Mouse (Mus musculus) forebrain, embryonic 16.5 days (tissue): ENCODE measurements around the gene Slc38a6. TPM values are rescaled to one million over a fixed set of nuclear protein-coding genes. Genes with fewer than 3 reads are reported as not detected.

Source experiments
- ATAC-seq: fragments of 200-750 bp; cut with Nextera tagmentation; 2 replicates; pipeline ENCODE4 v1.8.0; 2017; ENCODE audit warnings: mild to moderate bottlenecking, moderate library complexity
- H3K27ac ChIP-seq: fragments of 300-500 bp; sonication (generic); 2 replicates; pipeline ENCODE4 v1.5.1; 2014; ENCODE audit warnings: low read length, control low read depth
- H3K27me3 ChIP-seq: fragments of 300-500 bp; sonication (generic); replicated peaks from 2 replicates; pipeline ENCODE4 v1.6.1; 2014; ENCODE audit warnings: low read length; ENCODE audit not compliant: control insufficient read depth, insufficient read depth
- H3K36me3 ChIP-seq: fragments of 300-500 bp; sonication (generic); 2 replicates; pipeline ENCODE4 v1.6.1; 2014; ENCODE audit not compliant: control insufficient read depth, insufficient read depth
- H3K4me1 ChIP-seq: fragments of 300-500 bp; sonication (generic); replicated peaks from 2 replicates; pipeline ENCODE4 v1.6.1; 2014; ENCODE audit warnings: low read length; ENCODE audit not compliant: control insufficient read depth, insufficient read depth
- H3K4me2 ChIP-seq: fragments of 300-500 bp; sonication (generic); 2 replicates; pipeline ENCODE4 v1.6.1; 2014; ENCODE audit warnings: mild to moderate bottlenecking, low read length, control low read depth
- H3K4me3 ChIP-seq: fragments of 300-500 bp; sonication (generic); replicated peaks from 2 replicates; pipeline ENCODE4 v1.5.1; 2014; ENCODE audit warnings: mild to moderate bottlenecking, low read length, control low read depth
- H3K9ac ChIP-seq: fragments of 300-500 bp; sonication (generic); replicated peaks from 2 replicates; pipeline ENCODE4 v1.6.1; 2014; ENCODE audit warnings: low read depth, low read length, control low read depth
- H3K9me3 ChIP-seq: fragments of 300-500 bp; sonication (generic); 2 replicates; pipeline ENCODE4 v1.6.1; 2016; ENCODE audit warnings: low read length; ENCODE audit not compliant: control insufficient read depth
- WGBS: fragments of 180-500 bp; shearing (Covaris S2); extraction: QIAGEN DNeasy Blood & Tissue Kit; methylation state at CpG from one replicate; pipeline ENCODE4 v1.1.7; 2014; 5-methylcytosine and 5-hydroxymethylcytosine counted together
- polyA plus RNA-seq: library from polyadenylated mRNA; unstranded; fragments of >200 nt; fragmentation: Nextera tagmentation; extraction: Ambion mirVana; gene quantifications from 2 replicates; pipeline ENCODE4 v1.2.1, GENCODE M21; 2015

Gene Slc38a6
- polyA plus RNA-seq, 1 experiment from 2014 or later: 9.6 TPM

DNA sequence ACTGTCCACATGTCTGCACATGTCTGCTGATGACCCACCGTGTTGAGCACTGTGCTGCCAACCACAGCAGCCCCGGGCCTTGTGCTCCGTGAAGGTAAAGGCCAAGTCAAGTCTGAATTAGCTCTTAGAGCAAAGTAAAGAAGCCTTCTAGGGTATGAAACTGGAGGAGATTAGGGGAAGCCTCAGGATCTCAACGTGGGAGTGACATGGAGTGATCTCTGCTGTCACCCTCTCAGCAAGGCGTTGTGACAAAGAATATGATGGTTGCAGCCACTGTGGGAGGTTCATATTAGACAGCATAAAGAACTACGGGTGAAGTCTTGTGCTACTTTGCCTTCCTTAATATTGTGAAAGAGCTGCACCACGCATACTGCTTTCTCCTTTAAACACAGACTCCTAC, 43.7 kb downstream of the Slc38a6 start:
- WGBS: 85% methylated on average over 7 of the region's 7 CpGs
- Histone ChIP-seq H3K4me2 (no peak overlapping the region), H3K4me3 (no peak overlapping the region), H3K36me3 (no peaks in the 10 kb centered on the region), H3K9me3 (no peaks in the 10 kb centered on the region), H3K27ac (no peak overlapping the region), H3K27me3 (no peaks in the 10 kb centered on the region), H3K9ac (no peak overlapping the region), H3K4me1 (peaks cover 5% of the 10 kb centered on the region)
- ATAC-seq: no peak

DNA sequence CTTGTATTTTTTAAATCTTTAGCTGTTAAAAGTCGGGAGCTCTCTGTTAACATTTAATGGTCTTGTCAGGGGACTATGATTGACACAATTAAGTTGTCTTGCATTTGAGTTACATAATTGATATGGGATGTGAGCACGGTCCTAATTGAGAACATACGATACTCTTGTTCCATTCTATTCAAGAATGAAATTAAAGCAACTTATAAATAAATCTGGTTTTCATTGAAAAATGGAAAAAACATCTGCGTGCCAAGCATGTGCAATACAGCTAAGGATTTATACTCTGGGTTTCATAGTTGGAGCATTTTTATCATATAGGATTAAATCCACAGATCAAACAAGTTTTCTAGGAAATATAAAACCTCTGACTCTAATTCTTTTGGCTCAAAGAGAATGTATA, 46.1 kb downstream of the Slc38a6 start:
- Histone ChIP-seq H3K9me3 (no peaks in the 10 kb centered on the region), H3K9ac (no peak overlapping the region), H3K4me2 (no peak overlapping the region), H3K27me3 (no peaks in the 10 kb centered on the region), H3K36me3 (no peaks in the 10 kb centered on the region), H3K4me1 (peaks cover 5% of the 10 kb centered on the region), H3K27ac (no peak overlapping the region), H3K4me3 (no peak overlapping the region)
- no peak for ATAC-seq
- WGBS: 75% methylated on average over 4 of the region's 4 CpGs

DNA sequence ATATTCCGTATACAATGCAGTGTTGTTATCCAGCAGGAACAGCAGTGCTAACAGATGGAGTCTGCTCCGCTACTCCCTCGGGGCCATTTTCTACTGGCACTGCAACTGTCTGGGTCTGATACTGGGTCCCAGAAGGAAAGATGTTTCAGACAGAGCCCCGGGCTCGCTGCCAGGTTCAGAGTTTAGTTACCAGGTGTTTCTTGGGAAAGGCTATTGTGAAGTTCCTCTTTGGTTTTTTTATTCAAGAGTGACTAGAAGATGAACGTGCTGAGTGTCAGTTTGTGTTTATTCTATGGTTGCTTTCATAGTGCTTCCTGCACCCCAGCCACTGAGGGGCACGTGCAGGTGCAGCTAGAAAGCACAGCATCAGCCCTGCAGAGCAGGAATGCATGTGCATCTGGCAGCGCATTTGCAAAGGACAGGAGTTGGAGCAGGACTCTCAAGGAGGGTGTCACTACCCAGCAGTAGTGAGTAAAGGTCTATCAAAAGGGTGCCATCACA, 47.5 kb downstream of the Slc38a6 start:
- Histone ChIP-seq H3K27me3 (no peaks in the 10 kb centered on the region), H3K4me3 (no peak overlapping the region), H3K36me3 (no peaks in the 10 kb centered on the region), H3K9ac (no peak overlapping the region), H3K4me1 (peaks cover 5% of the 10 kb centered on the region), H3K4me2 (no peak overlapping the region), H3K9me3 (no peaks in the 10 kb centered on the region), H3K27ac (no peak overlapping the region)
- ATAC-seq: peak; percentile 84
- WGBS: 46% methylated on average over 8 of the region's 8 CpGs

DNA sequence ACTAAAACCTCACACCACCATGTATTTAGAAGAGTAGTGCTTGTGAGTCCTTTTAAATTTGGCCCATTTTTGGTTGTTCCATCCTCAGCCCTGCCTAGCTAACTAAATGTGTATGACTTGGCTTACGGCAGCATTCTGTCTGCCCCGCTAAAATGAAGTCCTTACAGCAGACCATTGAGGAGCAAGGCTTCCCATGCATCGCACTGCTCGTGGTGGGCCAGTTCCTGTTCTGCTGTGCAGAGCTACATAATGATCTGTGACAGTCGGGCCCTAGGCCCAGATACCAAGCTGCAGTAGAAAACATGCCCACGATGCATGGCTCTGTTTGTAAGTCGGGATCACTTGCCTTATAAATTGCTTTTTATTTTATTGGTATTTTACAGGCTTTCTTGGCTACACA, 50.5 kb downstream of the Slc38a6 start:
- no peak overlapping the region for H3K4me3 ChIP-seq
- no peaks in the 10 kb centered on the region for H3K9me3 ChIP-seq
- no peak for ATAC-seq
- no peak overlapping the region for H3K4me2 ChIP-seq
- H3K4me1 ChIP-seq: peaks cover 9% of the 10 kb centered on the region
- H3K36me3 ChIP-seq: no peaks in the 10 kb centered on the region
- H3K9ac ChIP-seq: no peak overlapping the region
- no peak overlapping the region for H3K27ac ChIP-seq
- no peaks in the 10 kb centered on the region for H3K27me3 ChIP-seq
- WGBS: 87% methylated on average over 7 of the region's 7 CpGs

DNA sequence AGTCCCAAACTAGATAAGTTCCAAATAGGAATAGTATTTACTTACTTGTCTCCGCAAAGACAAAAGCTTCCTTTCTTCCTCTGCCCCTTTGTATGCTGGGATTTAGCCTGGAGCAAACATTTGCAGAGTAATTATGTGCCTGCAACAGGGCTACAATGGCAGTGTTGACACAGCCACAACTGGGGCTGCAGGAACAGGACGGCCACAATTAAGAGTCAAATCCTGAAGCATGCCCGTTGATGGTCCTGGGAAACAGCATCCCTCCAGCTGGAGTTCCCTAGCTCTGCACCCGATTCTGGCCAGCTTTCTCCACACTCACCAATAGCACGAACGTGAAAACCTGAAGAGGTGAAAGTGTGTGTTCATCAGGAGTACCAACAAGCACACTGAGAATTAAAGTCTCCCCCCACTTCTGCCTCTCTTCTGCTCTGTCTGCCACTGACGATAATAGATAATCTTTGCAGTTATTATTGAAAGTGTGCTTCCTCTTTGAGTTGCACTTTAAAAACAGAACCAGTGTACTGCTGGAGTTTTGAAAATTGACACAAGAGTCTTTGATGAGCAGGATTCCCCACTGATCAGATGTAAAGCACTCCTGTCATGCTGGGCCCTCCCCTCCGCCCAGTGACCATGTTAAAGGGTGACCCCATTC, 54.2 kb downstream of the Slc38a6 start:
- no peaks in the 10 kb centered on the region for H3K36me3 ChIP-seq
- ATAC-seq: no peak

DNA sequence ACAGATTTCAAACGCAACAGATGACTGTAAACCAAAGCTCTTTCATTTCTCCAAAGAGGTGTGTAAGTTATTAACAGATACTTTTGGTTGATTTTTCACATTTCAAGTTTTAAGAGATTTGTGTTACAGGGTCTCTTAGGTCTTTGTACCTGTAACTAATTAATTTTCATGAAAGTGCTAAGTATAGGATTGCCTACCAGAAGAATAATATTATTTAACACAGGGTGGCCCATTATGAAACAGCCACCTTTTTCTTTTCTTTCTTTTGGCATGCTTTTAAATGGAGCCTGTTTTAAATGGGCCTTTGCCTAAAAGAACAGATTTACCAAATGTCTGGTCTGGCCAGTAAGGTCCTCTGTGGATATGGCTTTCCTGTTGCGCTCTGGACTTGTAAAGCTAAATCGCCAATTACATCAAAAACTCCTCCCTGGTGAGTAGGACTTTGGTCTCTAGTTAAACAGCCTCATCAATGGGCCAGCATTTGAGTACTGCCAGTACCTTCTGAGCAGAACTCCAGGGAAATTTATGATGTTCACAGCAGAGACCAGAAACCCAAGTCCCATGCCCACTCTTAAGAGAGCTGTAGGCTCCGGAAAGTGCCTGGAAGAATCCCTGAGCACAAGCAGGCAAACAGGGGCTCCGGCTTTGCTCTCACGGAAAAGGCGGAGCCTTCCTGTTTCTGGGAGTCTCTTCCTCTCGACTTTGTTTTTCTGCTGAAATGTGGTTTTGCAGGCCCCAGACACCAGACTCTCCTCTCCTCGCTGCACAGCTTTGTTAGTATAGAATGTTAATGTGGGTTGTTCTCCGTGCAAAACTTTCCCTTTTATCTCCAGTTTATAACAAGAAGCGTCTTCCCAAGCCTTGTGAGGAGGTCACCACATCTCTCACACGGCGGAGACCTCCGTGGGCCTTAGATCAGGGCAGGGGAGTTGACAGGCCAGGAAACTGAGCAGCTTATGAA, 55.4 kb downstream of the Slc38a6 start:
- Histone ChIP-seq H3K27ac (no peak overlapping the region), H3K9ac (no peak overlapping the region), H3K27me3 (no peaks in the 10 kb centered on the region), H3K9me3 (no peaks in the 10 kb centered on the region), H3K4me2 (no peak overlapping the region), H3K4me1 (peaks cover 4% of the 10 kb centered on the region; the same call in 1 of the 2 replicates), H3K4me3 (no peak overlapping the region), H3K36me3 (no peaks in the 10 kb centered on the region)
- ATAC-seq: no peak
- 55% methylated on average over 14 of the region's 14 CpGs for WGBS

More for the DNA sequence above, 54.2 kb downstream of the Slc38a6 start:
- no peaks in the 10 kb centered on the region for H3K27me3 ChIP-seq
- no peak overlapping the region for H3K9ac ChIP-seq
- peaks cover 4% of the 10 kb centered on the region; the same call in 1 of the 2 replicates for H3K4me1 ChIP-seq
- no peak overlapping the region for H3K4me3 ChIP-seq
- H3K27ac ChIP-seq: no peak overlapping the region
- H3K9me3 ChIP-seq: no peaks in the 10 kb centered on the region
- no peak overlapping the region for H3K4me2 ChIP-seq
- 8% methylated on average over 8 of the region's 8 CpGs for WGBS

DNA sequence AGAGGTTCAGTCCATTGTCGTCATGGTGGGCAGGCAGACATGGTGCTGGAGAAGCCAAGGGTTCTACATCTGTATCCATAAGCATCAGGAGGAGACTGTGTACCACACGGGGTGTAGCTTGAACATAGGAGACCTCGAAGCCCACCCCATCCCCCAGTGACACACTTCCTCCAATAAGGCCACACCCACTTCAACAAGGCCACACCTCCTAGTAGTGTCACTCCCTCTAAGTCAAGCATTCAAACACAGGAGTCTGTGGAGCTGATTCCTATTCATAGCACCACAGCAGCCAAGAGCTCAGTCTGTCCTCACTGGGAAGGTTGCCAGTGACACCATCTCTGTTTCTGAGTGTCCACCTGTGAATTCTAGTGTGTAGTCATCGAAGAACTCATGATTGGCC, 57.7 kb downstream of the Slc38a6 start:
- Histone ChIP-seq H3K27ac (no peak overlapping the region), H3K27me3 (no peaks in the 10 kb centered on the region), H3K4me2 (no peak overlapping the region), H3K9me3 (no peaks in the 10 kb centered on the region), H3K36me3 (no peaks in the 10 kb centered on the region), H3K9ac (no peak overlapping the region), H3K4me1 (peaks cover 4% of the 10 kb centered on the region; the same call in 1 of the 2 replicates), H3K4me3 (no peak overlapping the region)
- ATAC-seq: no peak
- 93% methylated on average over 4 of the region's 4 CpGs for WGBS

DNA sequence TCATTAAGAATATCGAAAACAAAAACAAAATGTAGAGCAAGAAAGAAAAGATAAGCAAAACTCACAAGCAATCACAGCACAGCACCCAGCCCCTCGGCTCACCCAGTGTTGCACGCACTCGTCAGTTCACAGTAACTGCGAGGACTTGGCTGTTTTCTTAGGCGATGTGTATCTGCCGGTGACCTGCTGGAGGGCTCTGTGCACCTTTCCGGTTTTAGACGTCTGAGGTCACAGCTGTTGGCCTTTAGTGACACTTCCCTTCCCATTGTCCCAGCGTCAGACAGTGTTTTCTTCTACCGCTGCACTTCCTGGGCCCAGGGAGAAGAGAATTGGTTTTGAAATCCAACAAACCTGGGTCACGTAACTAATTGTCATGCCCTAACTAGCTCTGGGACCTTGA, 58.6 kb downstream of the Slc38a6 start:
- Histone ChIP-seq H3K9me3 (no peaks in the 10 kb centered on the region), H3K4me3 (no peak overlapping the region), H3K4me1 (peaks cover 4% of the 10 kb centered on the region; the same call in 1 of the 2 replicates), H3K27me3 (no peaks in the 10 kb centered on the region), H3K27ac (no peak overlapping the region), H3K36me3 (no peaks in the 10 kb centered on the region), H3K4me2 (no peak overlapping the region), H3K9ac (no peak overlapping the region)
- ATAC-seq: no peak
- 86% methylated on average over 12 of the region's 12 CpGs for WGBS

DNA sequence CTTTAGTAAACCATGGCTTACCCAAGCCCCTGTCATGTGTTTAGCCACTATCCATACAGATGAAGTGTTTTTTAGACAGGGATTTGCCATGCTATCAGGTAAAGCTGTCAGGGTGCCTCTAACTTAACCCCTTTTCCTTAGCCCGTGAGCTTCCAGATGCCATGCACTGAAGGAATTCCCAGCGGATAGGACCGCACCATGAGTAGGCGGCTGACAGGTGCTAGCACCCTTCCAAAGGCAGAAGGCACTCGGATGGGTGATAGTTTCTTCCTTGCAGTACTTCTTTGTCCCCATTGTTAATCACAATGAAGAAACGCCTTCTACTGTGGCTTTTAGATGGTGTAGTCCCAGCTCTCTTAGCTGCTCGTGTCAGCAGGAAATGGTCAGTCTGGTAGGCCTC, 60.6 kb downstream of the Slc38a6 start:
- no peaks in the 10 kb centered on the region for H3K9me3 ChIP-seq
- 83% methylated on average over 7 of the region's 7 CpGs for WGBS
- H3K4me2 ChIP-seq: no peak overlapping the region
- no peak overlapping the region for H3K9ac ChIP-seq
- H3K4me3 ChIP-seq: no peak overlapping the region
- no peaks in the 10 kb centered on the region for H3K4me1 ChIP-seq
- no peak overlapping the region for H3K27ac ChIP-seq
- H3K27me3 ChIP-seq: no peaks in the 10 kb centered on the region
- ATAC-seq: no peak
- no peaks in the 10 kb centered on the region for H3K36me3 ChIP-seq
